Mouse (Mus musculus): Measurements from ENCODE around the gene Tmem182. TPM values are rescaled to one million over a fixed set of nuclear protein-coding genes. Genes with fewer than 3 reads are reported as not detected.

Gene Tmem182
- polyA plus RNA-seq, 1 experiment, result 0.35 TPM

- TF ChIP-seq MAX (IDR thresholded peaks at IDR 0.05) (no peak), CTCF (IDR thresholded peaks at IDR 0.05; ENCODE audit: control insufficient read depth, insufficient read depth, insufficient read length) (no peak), USF1 (IDR thresholded peaks at IDR 0.05; ENCODE audit: low read depth) (no peak), CEBPB (IDR thresholded peaks at IDR 0.05; ENCODE audit: low read depth) (no peak), FOSL1 (IDR thresholded peaks at IDR 0.05; ENCODE audit: insufficient read depth, low read length, poor library complexity, severe bottlenecking) (no peak), MYOD1 (IDR thresholded peaks at IDR 0.05; ENCODE audit: control insufficient read depth, insufficient read length, low read depth) (peak; percentile 56), MYOG (IDR thresholded peaks at IDR 0.05; ENCODE audit: control insufficient read depth, extremely low read depth, insufficient read length) (no peak)
- Histone ChIP-seq H3K27me3 (ENCODE audit: control insufficient read depth, insufficient read depth, insufficient read length) (no peaks in the 10 kb centered on the region), H3ac (ENCODE audit: control insufficient read depth, insufficient read length, low read depth) (no peak overlapping the region), H3K79me3 (ENCODE audit: low read depth) (no peaks in the 10 kb centered on the region), H3K36me3 (ENCODE audit: control insufficient read depth, insufficient read depth) (no peaks in the 10 kb centered on the region), H3K4me3 (ENCODE audit: insufficient read depth, poor library complexity, severe bottlenecking) (no peak overlapping the region), H3K79me2 (ENCODE audit: control insufficient read depth, insufficient read depth) (no peaks in the 10 kb centered on the region)
These were observed 49.9 kb downstream of the Tmem182 start for GRCm38 (mm10) chr1:40855268-40855667.

- Histone ChIP-seq H3ac (ENCODE audit: control insufficient read depth, insufficient read length, low read depth) (no peak overlapping the region), H3K79me3 (ENCODE audit: low read depth) (no peaks in the 10 kb centered on the region), H3K27me3 (ENCODE audit: control insufficient read depth, insufficient read depth, insufficient read length) (no peaks in the 10 kb centered on the region), H3K79me2 (ENCODE audit: control insufficient read depth, insufficient read depth) (no peaks in the 10 kb centered on the region), H3K36me3 (ENCODE audit: control insufficient read depth, insufficient read depth) (no peaks in the 10 kb centered on the region), H3K4me3 (ENCODE audit: insufficient read depth, poor library complexity, severe bottlenecking) (no peak overlapping the region)
- TF ChIP-seq MYOD1 (IDR thresholded peaks at IDR 0.05; ENCODE audit: control insufficient read depth, insufficient read length, low read depth), result peak; percentile 46
- TF ChIP-seq USF1 (IDR thresholded peaks at IDR 0.05; ENCODE audit: low read depth), result no peak
These were observed 51.6 kb downstream of the Tmem182 start for GRCm38 (mm10) chr1:40856846-40857636.

- no peaks in the 10 kb centered on the region for H3K36me3 ChIP-seq (ENCODE audit: control insufficient read depth, insufficient read depth)
- H3K79me3 ChIP-seq (ENCODE audit: low read depth), result no peaks in the 10 kb centered on the region
- no peaks in the 10 kb centered on the region for H3K27me3 ChIP-seq (ENCODE audit: control insufficient read depth, insufficient read depth, insufficient read length)
- no peaks in the 10 kb centered on the region for H3K79me2 ChIP-seq (ENCODE audit: control insufficient read depth, insufficient read depth)
- no peak overlapping the region for H3ac ChIP-seq (ENCODE audit: control insufficient read depth, insufficient read length, low read depth)
- H3K4me3 ChIP-seq (ENCODE audit: insufficient read depth, poor library complexity, severe bottlenecking), result no peak overlapping the region
- no peak for TF ChIP-seq USF1 (IDR thresholded peaks at IDR 0.05; ENCODE audit: low read depth)
- TF ChIP-seq MYOG (IDR thresholded peaks at IDR 0.05; ENCODE audit: control insufficient read depth, extremely low read depth, insufficient read length), result no peak
- no peak for TF ChIP-seq MYOD1 (IDR thresholded peaks at IDR 0.05; ENCODE audit: control insufficient read depth, insufficient read length, low read depth)
- TF ChIP-seq CEBPB (IDR thresholded peaks at IDR 0.05; ENCODE audit: low read depth), result no peak
These were observed 59.6 kb downstream of the Tmem182 start for GRCm38 (mm10) chr1:40865043-40865442.

GRCm38 (mm10) chr1:40867106-40867505, 61.7 kb downstream of the Tmem182 start:
- Histone ChIP-seq H3K79me3 (ENCODE audit: low read depth) (no peaks in the 10 kb centered on the region), H3K4me3 (ENCODE audit: insufficient read depth, poor library complexity, severe bottlenecking) (no peak overlapping the region), H3ac (ENCODE audit: control insufficient read depth, insufficient read length, low read depth) (no peak overlapping the region), H3K79me2 (ENCODE audit: control insufficient read depth, insufficient read depth) (no peaks in the 10 kb centered on the region), H3K27me3 (ENCODE audit: control insufficient read depth, insufficient read depth, insufficient read length) (no peaks in the 10 kb centered on the region), H3K36me3 (ENCODE audit: control insufficient read depth, insufficient read depth) (no peaks in the 10 kb centered on the region)
- TF ChIP-seq CTCF (IDR thresholded peaks at IDR 0.05; ENCODE audit: control insufficient read depth, insufficient read depth, insufficient read length), result no peak
- no peak for TF ChIP-seq MAX (IDR thresholded peaks at IDR 0.05)
- no peak for TF ChIP-seq FOSL1 (IDR thresholded peaks at IDR 0.05; ENCODE audit: insufficient read depth, low read length, poor library complexity, severe bottlenecking)

- Histone ChIP-seq H3ac (ENCODE audit: control insufficient read depth, insufficient read length, low read depth) (no peak overlapping the region), H3K79me3 (ENCODE audit: low read depth) (no peaks in the 10 kb centered on the region), H3K36me3 (ENCODE audit: control insufficient read depth, insufficient read depth) (no peaks in the 10 kb centered on the region), H3K27me3 (ENCODE audit: control insufficient read depth, insufficient read depth, insufficient read length) (no peaks in the 10 kb centered on the region), H3K4me3 (ENCODE audit: insufficient read depth, poor library complexity, severe bottlenecking) (no peak overlapping the region), H3K79me2 (ENCODE audit: control insufficient read depth, insufficient read depth) (no peaks in the 10 kb centered on the region)
- no peak for TF ChIP-seq MAX (IDR thresholded peaks at IDR 0.05)
- no peak for TF ChIP-seq FOSL1 (IDR thresholded peaks at IDR 0.05; ENCODE audit: insufficient read depth, low read length, poor library complexity, severe bottlenecking)
- TF ChIP-seq USF1 (IDR thresholded peaks at IDR 0.05; ENCODE audit: low read depth), result no peak
- TF ChIP-seq MYOD1 (IDR thresholded peaks at IDR 0.05; ENCODE audit: control insufficient read depth, insufficient read length, low read depth), result no peak
- no peak for TF ChIP-seq CEBPB (IDR thresholded peaks at IDR 0.05; ENCODE audit: low read depth)
- no peak for TF ChIP-seq CTCF (IDR thresholded peaks at IDR 0.05; ENCODE audit: control insufficient read depth, insufficient read depth, insufficient read length)
- no peak for TF ChIP-seq MYOG (IDR thresholded peaks at IDR 0.05; ENCODE audit: control insufficient read depth, extremely low read depth, insufficient read length)
These were observed 62.2 kb downstream of the Tmem182 start for GRCm38 (mm10) chr1:40867651-40868050.

GRCm38 (mm10) chr1:40873760-40874455, 68.5 kb downstream of the Tmem182 start:
- H3K4me3 ChIP-seq (ENCODE audit: insufficient read depth, poor library complexity, severe bottlenecking), result no peak overlapping the region
- H3K27me3 ChIP-seq (ENCODE audit: control insufficient read depth, insufficient read depth, insufficient read length), result no peaks in the 10 kb centered on the region
- H3K36me3 ChIP-seq (ENCODE audit: control insufficient read depth, insufficient read depth), result no peaks in the 10 kb centered on the region
- H3ac ChIP-seq (ENCODE audit: control insufficient read depth, insufficient read length, low read depth), result no peak overlapping the region
- H3K79me3 ChIP-seq (ENCODE audit: low read depth), result no peaks in the 10 kb centered on the region
- TF ChIP-seq MAX (IDR thresholded peaks at IDR 0.05), result no peak
- TF ChIP-seq MYOD1 (IDR thresholded peaks at IDR 0.05; ENCODE audit: control insufficient read depth, insufficient read length, low read depth), result no peak
- TF ChIP-seq CEBPB (IDR thresholded peaks at IDR 0.05; ENCODE audit: low read depth), result no peak
- TF ChIP-seq FOSL1 (IDR thresholded peaks at IDR 0.05; ENCODE audit: insufficient read depth, low read length, poor library complexity, severe bottlenecking), result no peak
- no peak for TF ChIP-seq CTCF (IDR thresholded peaks at IDR 0.05; ENCODE audit: control insufficient read depth, insufficient read depth, insufficient read length)
- TF ChIP-seq USF1 (IDR thresholded peaks at IDR 0.05; ENCODE audit: low read depth), result no peak
- TF ChIP-seq MYOG (IDR thresholded peaks at IDR 0.05; ENCODE audit: control insufficient read depth, extremely low read depth, insufficient read length), result no peak
- H3K79me2 ChIP-seq (ENCODE audit: control insufficient read depth, insufficient read depth), result no peaks in the 10 kb centered on the region
